Mouse (Mus musculus) heart, adult 2 months (tissue): ENCODE measurements at regions not wholly inside any gene's neighbourhood (a gene's known extent, or its start where the extent isn't known, plus 50 kb on each side); places are given as distances from the start of the nearest gene placed in this dataset.

Source experiments
- CTCF ChIP-seq: fragments of 200-600 bp; IDR thresholded peaks from 2 replicates; pipeline ENCODE4 v1.8.1; 2022; ENCODE audit warnings: antibody characterized with exemption, mild to moderate bottlenecking, moderate library complexity
- EP300 ChIP-seq: fragments of 200-500 bp; IDR thresholded peaks from 2 replicates; pipeline ENCODE4 v1.6.1; 2011; ENCODE audit warnings: low read depth, low read length, control low read depth; ENCODE audit not compliant: insufficient read depth

DNA sequence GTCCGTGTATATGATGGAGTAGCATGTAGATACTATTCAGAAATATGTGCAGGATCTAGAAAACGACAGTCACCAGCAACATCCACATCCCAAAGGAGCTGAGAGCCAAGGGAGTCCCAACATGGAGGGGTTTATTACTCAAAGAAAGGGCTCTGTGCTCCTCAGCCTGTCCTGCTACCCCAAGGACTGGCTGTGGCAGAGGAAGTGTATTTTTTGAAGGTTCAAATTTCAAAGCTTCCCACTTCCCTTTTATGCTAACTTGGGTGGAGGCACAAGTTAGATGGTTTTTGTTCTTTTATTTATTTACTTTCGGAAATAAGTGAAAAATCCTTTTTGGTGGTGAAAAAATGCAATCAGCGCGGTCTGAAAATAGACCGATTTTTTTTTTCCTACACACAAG lies 602.8 kb downstream of the Adgrl2 start:
- no peak for TF ChIP-seq CTCF
- TF ChIP-seq EP300: no peak
